Mouse (Mus musculus) embryonic facial prominence, embryonic 11.5 days (tissue): ENCODE data around the gene Fxr2. TPM values are rescaled to one million over a fixed set of nuclear protein-coding genes. Genes with fewer than 3 reads are reported as not detected.

Source experiments
- ATAC-seq: fragments of 200-750 bp; cut with Nextera tagmentation; replicated peaks from 2 replicates; pipeline ENCODE4 v1.8.0; 2017; ENCODE audit warnings: low read depth; ENCODE audit not compliant: insufficient number of reproducible peaks, low FRiP score, low TSS enrichment
- DNase-seq: peaks from one replicate; pipeline ENCODE4 v3.0.0-alpha.2; 2015; ENCODE audit warnings: low spot score
- H3K27ac ChIP-seq: fragments of 300-500 bp; sonication (generic); replicated peaks from 2 replicates; pipeline ENCODE4 v1.5.1; 2014; ENCODE audit warnings: mild to moderate bottlenecking, low read depth, low read length, control low read depth
- H3K27me3 ChIP-seq: fragments of 300-500 bp; sonication (generic); 2 replicates; pipeline ENCODE4 v1.6.1; 2014; ENCODE audit warnings: mild to moderate bottlenecking, low read length, moderate library complexity, mixed read lengths; ENCODE audit not compliant: control insufficient read depth, insufficient read depth
- H3K36me3 ChIP-seq: fragments of 300-500 bp; sonication (generic); replicated peaks from 2 replicates; pipeline ENCODE4 v1.6.1; 2014; ENCODE audit warnings: low read depth, mild to moderate bottlenecking, low read length, moderate library complexity, mixed read lengths; ENCODE audit not compliant: control insufficient read depth, insufficient read depth
- H3K4me1 ChIP-seq: fragments of 300-500 bp; sonication (generic); 2 replicates; pipeline ENCODE4 v1.6.1; 2014; ENCODE audit warnings: low read length, mixed read lengths; ENCODE audit not compliant: control insufficient read depth, insufficient read depth
- H3K4me2 ChIP-seq: fragments of 300-500 bp; sonication (generic); 2 replicates; pipeline ENCODE4 v1.6.1; 2014; ENCODE audit warnings: low read depth, mild to moderate bottlenecking, control low read depth, low read length, moderate library complexity
- H3K4me3 ChIP-seq: fragments of 300-500 bp; sonication (generic); 2 replicates; pipeline ENCODE4 v1.5.1; 2014; ENCODE audit warnings: low read depth, low read length, control low read depth
- H3K9ac ChIP-seq: fragments of 300-500 bp; sonication (generic); replicated peaks from 2 replicates; pipeline ENCODE4 v1.6.1; 2014; ENCODE audit warnings: mild to moderate bottlenecking, control low read depth, low read length
- H3K9me3 ChIP-seq: fragments of 300-500 bp; sonication (generic); replicated peaks from 2 replicates; pipeline ENCODE4 v1.6.1; 2016; ENCODE audit warnings: mild to moderate bottlenecking, low read length, inconsistent platforms, mixed read lengths; ENCODE audit not compliant: control insufficient read depth
- WGBS: fragments of 180-500 bp; shearing (Covaris S2); extraction: QIAGEN DNeasy Blood & Tissue Kit; methylation state at CpG from one replicate; pipeline ENCODE4 v1.1.7; 2014; 5-methylcytosine and 5-hydroxymethylcytosine counted together
- polyA plus RNA-seq: library from polyadenylated mRNA; unstranded; fragments of >200 nt; fragmentation: Nextera tagmentation; extraction: Ambion mirVana; gene quantifications from 2 replicates; pipeline ENCODE4 v1.2.1, GENCODE M21; 2014

Fxr2 gene
- polyA plus RNA-seq, 1 experiment from 2014 or later = 24.3 TPM

DNA sequence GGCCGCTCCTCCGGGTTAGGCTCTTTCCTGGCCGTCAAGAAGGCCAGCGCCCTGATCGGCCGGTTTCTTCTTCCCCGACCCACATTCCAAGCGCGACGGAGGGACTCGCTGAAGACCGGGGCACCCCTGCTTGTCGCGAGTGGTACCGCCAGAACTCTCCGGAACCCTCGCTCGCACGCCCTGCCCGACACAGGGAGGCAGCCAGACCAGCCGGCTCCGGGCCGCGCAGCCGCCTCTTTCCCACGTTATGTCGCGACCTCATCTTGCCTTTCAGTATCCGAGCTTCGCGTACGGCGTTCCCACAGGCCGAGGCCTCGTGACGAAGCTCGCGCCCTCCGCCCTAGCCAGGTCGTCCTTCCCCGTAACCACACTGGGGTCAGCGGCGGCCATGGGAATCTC is 38.9 kb downstream of the Fxr2 start:
- under 1% methylated on average over 43 of the region's 43 CpGs for WGBS
- Histone ChIP-seq H3K9me3 (no peaks in the 10 kb centered on the region), H3K4me1 (no peaks in the 10 kb centered on the region), H3K4me2 (peak overlapping the region; percentile 87), H3K36me3 (peaks cover 26% of the 10 kb centered on the region), H3K27ac (peak overlapping the region; percentile 93), H3K9ac (peak overlapping the region; percentile 99), H3K27me3 (no peaks in the 10 kb centered on the region), H3K4me3 (peak overlapping the region; percentile 94)
- DNase-seq = no peak
- peak; percentile 2; the same call in 1 of the 2 replicates for ATAC-seq

DNA sequence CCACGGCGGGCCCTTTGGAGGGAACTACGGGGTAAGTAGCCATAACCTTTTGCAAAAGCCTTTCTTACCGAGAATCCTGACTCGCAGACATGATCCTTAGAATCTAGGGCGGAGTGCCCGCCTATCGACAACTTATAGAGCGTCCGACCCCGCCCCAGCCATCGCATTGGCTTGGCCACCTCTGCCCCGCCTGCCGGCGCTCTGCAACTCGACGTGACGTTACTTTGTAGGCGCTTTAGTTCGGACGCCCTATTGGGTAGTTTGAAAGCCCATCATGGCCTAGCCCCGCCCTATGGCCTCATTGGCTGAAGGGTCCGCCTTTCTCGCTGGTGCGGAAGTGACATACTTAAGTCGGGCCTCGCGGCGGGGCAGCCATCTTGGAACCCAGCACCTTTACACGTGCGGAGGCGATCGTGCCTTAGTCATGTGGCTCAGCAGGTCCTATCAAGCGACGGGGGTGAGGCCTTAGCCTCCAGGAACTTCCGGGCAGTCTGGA is 39.5 kb downstream of the Fxr2 start, which contains the start of gene Eif4a1:
Eif4a1 (minus strand) TSS at position 213 of the 496 bp plus-strand sequence.
- under 1% methylated on average over 36 of the region's 36 CpGs for WGBS
- DNase-seq = peak; percentile 100
- Histone ChIP-seq H3K4me2 (peak within 1 kb of the TSS; percentile 87), H3K9ac (peak within 1 kb of the TSS; percentile 99), H3K4me1 (no peaks in the 10 kb centered on the region), H3K4me3 (peak within 1 kb of the TSS; percentile 94), H3K36me3 (peaks cover 26% of the 10 kb centered on the region), H3K27me3 (no peaks in the 10 kb centered on the region), H3K27ac (peak within 1 kb of the TSS; percentile 93), H3K9me3 (no peaks in the 10 kb centered on the region)
- ATAC-seq = peak; percentile 97

DNA sequence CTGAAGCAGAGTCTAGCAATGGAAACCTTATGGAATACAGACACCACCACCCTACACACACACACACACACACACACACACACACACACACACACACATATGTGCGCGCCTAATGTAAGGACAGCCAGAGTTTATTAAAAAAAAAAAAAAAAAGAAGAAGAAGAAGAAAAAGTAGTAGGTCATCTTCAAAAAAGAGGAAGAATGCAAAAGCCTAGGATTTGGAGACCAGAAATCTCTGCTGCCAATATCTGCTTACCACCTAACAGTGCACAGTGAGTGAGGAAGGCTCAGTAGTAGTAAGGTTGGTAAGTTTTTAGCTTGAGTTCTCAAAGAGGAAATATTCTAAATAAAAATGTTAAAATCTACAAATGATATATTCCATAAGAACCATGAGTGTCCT is 46.4 kb downstream of the Fxr2 start:
- Histone ChIP-seq H3K4me3 (no peak overlapping the region), H3K9me3 (no peaks in the 10 kb centered on the region), H3K36me3 (peaks cover 8% of the 10 kb centered on the region), H3K4me1 (no peaks in the 10 kb centered on the region; the same call in 1 of the 2 replicates), H3K4me2 (no peak overlapping the region), H3K9ac (no peak overlapping the region), H3K27ac (no peak overlapping the region), H3K27me3 (no peaks in the 10 kb centered on the region)
- WGBS = 100% methylated on average over 2 of the region's 2 CpGs
- DNase-seq (no peak), ATAC-seq (no peak)

DNA sequence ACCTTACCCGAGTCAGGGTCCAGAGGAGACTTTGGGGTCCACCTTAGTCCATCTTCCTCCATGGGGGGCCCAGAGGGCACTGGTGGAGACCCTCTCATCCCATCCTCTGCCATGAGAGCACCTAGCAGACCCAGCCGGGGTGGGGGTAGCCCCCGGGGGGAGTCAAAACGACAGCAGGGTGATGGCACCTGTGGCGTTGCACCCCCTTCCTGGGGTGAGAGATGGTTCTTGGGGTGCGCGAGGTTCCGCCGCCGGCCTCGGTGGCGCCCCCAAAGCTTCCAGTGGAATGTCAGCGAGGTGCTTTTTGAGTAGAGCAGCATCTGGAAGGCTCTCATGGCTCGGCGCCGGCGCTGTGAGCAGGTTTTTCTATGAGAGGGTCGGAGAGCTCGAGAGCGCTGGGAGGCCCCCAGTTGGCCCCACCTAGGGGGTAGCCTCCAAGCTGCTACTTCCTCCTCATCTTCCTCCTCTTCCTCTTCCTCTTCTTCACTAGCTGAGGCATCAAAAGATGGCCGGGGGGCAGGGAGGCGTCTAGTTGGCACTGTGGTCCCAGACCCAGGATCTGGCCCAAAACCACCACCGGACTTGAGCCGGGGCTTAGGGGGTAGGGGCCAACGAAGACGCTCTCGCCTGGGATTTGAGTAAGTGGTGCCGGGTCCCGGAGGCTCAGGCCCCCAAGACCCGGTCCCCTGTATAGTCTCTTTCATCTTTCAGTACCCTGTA is 47.5 kb downstream of the Fxr2 start:
- no peaks in the 10 kb centered on the region; the same call in 1 of the 2 replicates for H3K4me1 ChIP-seq
- H3K4me3 ChIP-seq = peak overlapping the region; percentile 75
- 94% methylated on average over 30 of the region's 30 CpGs for WGBS
- no peak for DNase-seq
- H3K9ac ChIP-seq = no peak overlapping the region; the same call in 1 of the 2 replicates
- no peak for ATAC-seq
- no peak overlapping the region for H3K27ac ChIP-seq
- peak overlapping the region; percentile 56 for H3K4me2 ChIP-seq
- peaks cover 7% of the 10 kb centered on the region for H3K36me3 ChIP-seq
- no peaks in the 10 kb centered on the region for H3K9me3 ChIP-seq
- H3K27me3 ChIP-seq = no peaks in the 10 kb centered on the region

DNA sequence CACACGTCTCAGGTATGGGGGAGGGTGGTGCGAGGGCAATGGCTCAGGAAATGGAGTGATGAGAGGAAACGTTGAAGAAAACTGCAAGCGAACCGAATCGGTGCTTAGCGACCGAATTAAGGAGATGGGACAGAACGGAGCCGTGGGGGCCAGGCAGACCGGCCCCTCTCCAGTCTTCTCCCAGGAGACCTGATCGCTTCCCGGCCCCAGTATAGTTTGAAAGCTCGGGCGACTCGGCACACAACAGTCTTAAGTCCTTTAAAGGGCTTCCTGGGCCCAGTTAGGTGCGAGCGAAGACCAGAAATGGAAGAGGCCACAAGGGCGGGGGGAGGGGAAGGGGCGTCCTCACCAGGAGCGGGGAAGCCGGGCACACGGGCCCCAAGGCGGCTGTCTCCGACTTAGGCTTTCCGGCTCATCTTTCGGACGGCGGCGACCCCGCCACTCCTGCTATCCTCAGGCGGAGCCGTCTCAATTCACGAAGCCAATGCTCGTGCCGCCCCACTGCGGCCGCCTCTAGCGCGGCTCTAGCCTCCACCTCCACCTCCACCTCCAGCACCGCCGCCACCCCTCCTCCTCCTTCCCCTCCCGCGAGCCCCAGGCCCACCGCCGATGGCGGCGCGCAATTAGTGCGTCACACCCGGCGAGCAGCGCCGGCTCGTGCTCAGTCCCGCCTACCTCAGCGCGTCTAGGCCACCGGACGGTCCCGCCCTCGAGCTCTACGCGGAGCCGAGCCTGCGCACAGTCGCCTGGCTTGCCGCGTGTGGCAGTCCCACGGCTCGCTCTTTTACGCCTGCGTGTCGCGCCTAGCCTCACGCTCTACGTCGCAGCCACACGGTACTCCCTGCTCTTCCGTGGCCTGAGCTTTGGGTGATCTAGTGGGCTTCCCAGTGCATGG is 48.8 kb downstream of the Fxr2 start, which contains the start of gene Senp3:
Senp3 (minus strand) TSS at position 771 of the 895 bp plus-strand sequence.
- under 1% methylated on average over 75 of the region's 80 CpGs for WGBS

DNA sequence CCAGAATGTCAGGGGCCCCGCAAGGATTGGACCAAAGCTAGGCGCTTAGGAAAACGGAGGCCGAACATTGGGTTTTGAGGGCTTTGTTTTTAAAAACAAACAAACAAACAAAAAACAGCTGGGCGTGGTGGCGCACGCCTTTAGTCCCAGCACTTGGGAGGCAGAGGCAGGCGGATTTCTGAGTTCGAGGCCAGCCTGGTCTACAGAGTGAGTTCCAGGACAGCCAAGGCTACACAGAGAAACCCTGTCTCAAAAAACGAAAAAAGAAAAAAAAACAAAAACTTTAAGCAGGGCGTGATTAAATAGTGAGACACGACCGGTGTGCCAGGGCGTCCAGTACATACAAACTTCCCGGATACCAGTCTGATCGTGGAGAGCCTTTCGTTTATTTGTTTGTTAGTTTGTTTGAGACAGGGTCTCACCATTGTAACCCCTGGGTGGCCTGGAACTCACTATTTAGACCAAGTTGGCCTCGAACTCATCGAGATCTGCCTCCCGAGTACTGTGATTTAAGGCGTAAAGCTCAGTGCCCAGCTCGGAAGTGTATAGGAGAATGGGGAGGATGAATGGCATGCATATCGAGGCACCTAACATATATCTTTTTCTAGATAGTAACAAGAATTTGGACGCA is 49.5 kb downstream of the Fxr2 start:
- no peaks in the 10 kb centered on the region; the same call in 1 of the 2 replicates for H3K4me1 ChIP-seq
- no peak for DNase-seq
- H3K36me3 ChIP-seq = no peaks in the 10 kb centered on the region
- peak; percentile 7 for ATAC-seq
- peak overlapping the region; percentile 75 for H3K4me3 ChIP-seq
- H3K9ac ChIP-seq = peak overlapping the region; percentile 84
- H3K27ac ChIP-seq = peak overlapping the region; percentile 63
- H3K9me3 ChIP-seq = no peaks in the 10 kb centered on the region
- no peaks in the 10 kb centered on the region for H3K27me3 ChIP-seq
- peak overlapping the region; percentile 67 for H3K4me2 ChIP-seq
- 27% methylated on average over 24 of the region's 24 CpGs for WGBS

More for the DNA sequence above, 48.8 kb downstream of the Fxr2 start, which contains the start of gene Senp3:
- peak within 1 kb of the TSS; percentile 75 for H3K4me3 ChIP-seq
- H3K27ac ChIP-seq = peak within 1 kb of the TSS; percentile 63
- no peaks in the 10 kb centered on the region; the same call in 1 of the 2 replicates for H3K4me1 ChIP-seq
- DNase-seq (peak; percentile 98), ATAC-seq (peak; percentile 93)
- no peaks in the 10 kb centered on the region for H3K9me3 ChIP-seq
- peaks cover 2% of the 10 kb centered on the region for H3K36me3 ChIP-seq
- H3K4me2 ChIP-seq = peak within 1 kb of the TSS; percentile 67
- no peaks in the 10 kb centered on the region for H3K27me3 ChIP-seq
- H3K9ac ChIP-seq = peak within 1 kb of the TSS; percentile 84

DNA sequence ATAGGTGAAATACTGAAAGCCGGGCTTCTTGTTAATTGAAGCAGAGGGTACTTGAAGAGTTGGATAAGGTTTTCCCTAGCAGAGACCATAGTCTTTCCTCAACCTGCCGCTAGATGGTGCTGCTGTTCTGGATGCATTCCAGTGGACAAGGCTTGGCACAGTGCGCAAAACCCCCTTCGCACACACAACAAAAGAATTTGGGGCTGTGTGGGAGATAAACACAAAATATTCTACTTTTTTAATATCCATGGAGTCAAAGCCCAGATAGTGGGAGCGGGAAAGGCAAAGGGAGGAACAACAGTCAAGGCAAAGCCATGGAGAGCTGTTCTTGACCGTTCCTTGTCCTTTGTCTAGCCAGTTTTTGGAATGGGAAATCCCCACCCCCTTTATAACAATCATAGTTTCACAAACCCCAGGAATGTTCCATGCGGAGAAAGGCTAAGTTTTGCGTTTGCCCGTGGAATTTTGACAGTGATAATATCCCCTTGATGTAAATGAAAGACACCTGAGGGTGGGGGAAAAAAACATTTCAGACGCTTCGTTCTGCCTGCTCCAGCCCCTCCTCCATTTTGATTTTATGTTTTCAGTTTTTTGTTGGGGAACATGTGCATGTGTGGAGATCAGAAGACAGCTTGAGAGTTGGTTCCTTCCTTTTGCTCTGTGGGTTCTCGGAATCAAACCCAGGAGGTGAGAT is 50.2 kb downstream of the Fxr2 start:
- no peak overlapping the region for H3K27ac ChIP-seq
- peak overlapping the region; percentile 10; the same call in 1 of the 2 replicates for H3K9ac ChIP-seq
- H3K4me1 ChIP-seq = no peaks in the 10 kb centered on the region; the same call in 1 of the 2 replicates
- DNase-seq = peak; percentile 98
- no peaks in the 10 kb centered on the region for H3K9me3 ChIP-seq
- 21% methylated on average over 12 of the region's 12 CpGs for WGBS
- H3K27me3 ChIP-seq = no peaks in the 10 kb centered on the region
- ATAC-seq = peak; percentile 45; the same call in 1 of the 2 replicates
- H3K36me3 ChIP-seq = no peaks in the 10 kb centered on the region
- no peak overlapping the region for H3K4me2 ChIP-seq
- no peak overlapping the region for H3K4me3 ChIP-seq
